Mouse (Mus musculus) heart, embryonic 14.5 days (tissue): ENCODE results near the gene 9430097D07Rik. TPM values are rescaled to one million over a fixed set of nuclear protein-coding genes. Genes with fewer than 3 reads are reported as not detected.
A peak's percentile ranks its signal among the peaks of the same experiment; 100 is the strongest.

Experiments
- ATAC-seq: fragments of 200-750 bp; cut with Nextera tagmentation; 2 replicates; pipeline ENCODE4 v1.8.0; 2017; ENCODE audit warnings: low read depth, moderate TSS enrichment; ENCODE audit not compliant: insufficient number of reproducible peaks, insufficient read depth, low FRiP score
- H3K27ac ChIP-seq, 2 experiments: fragments of 200-500 bp in 1 of 2; fragments of 300-500 bp in 1 of 2; sonication (generic) in 1 of 2; replicated peaks in 1 of 2; 2 replicates each; pipeline ENCODE4 v1.5.1; 2012 to 2014; ENCODE audit warnings: low read depth in 2 of 2, low read length in 2 of 2, control low read depth in 1 of 2, mild to moderate bottlenecking in 1 of 2, mixed read lengths in 1 of 2; ENCODE audit not compliant: control insufficient read depth in 1 of 2, insufficient read depth in 1 of 2
- H3K27me3 ChIP-seq: fragments of 300-500 bp; sonication (generic); 2 replicates; pipeline ENCODE4 v1.6.1; 2014; ENCODE audit warnings: mild to moderate bottlenecking, low read length, control low read depth; ENCODE audit not compliant: control insufficient read depth, insufficient read depth
- H3K36me3 ChIP-seq: fragments of 300-500 bp; sonication (generic); 2 replicates; pipeline ENCODE4 v1.6.1; 2014; ENCODE audit warnings: mild to moderate bottlenecking, control low read depth, low read length, mixed read lengths; ENCODE audit not compliant: control insufficient read depth, insufficient read depth
- H3K4me1 ChIP-seq, 2 experiments: fragments of 200-500 bp in 1 of 2; fragments of 300-500 bp in 1 of 2; sonication (generic) in 1 of 2; 2 replicates each; pipeline ENCODE4 v1.6.1; 2012 to 2014; ENCODE audit warnings: low read length in 2 of 2, control low read depth in 1 of 2, mixed read lengths in 1 of 2; ENCODE audit not compliant: control insufficient read depth in 2 of 2, insufficient read depth in 2 of 2
- H3K4me2 ChIP-seq: fragments of 300-500 bp; sonication (generic); 2 replicates; pipeline ENCODE4 v1.6.1; 2014; ENCODE audit warnings: mild to moderate bottlenecking, low read length
- H3K4me3 ChIP-seq, 2 experiments: fragments of 200-500 bp in 1 of 2; fragments of 300-500 bp in 1 of 2; sonication (generic) in 1 of 2; 2 replicates each; pipeline ENCODE4 v1.5.1; 2012 to 2014; ENCODE audit warnings: low read length in 2 of 2, mild to moderate bottlenecking in 2 of 2, control low read depth in 1 of 2, low read depth in 1 of 2, moderate library complexity in 1 of 2; ENCODE audit not compliant: control insufficient read depth in 1 of 2, insufficient read depth in 1 of 2
- H3K9ac ChIP-seq: fragments of 300-500 bp; sonication (generic); 2 replicates; pipeline ENCODE4 v1.6.1; 2014; ENCODE audit warnings: mild to moderate bottlenecking, low read length
- H3K9me3 ChIP-seq: fragments of 300-500 bp; sonication (generic); 2 replicates; pipeline ENCODE4 v1.6.1; 2016; ENCODE audit warnings: low read length, control low read depth; ENCODE audit not compliant: control insufficient read depth
- WGBS: fragments of 180-500 bp; shearing (Covaris S2); extraction: QIAGEN DNeasy Blood & Tissue Kit; methylation state at CpG from one replicate; pipeline ENCODE4 v1.1.7; 2014; 5-methylcytosine and 5-hydroxymethylcytosine counted together
- polyA plus RNA-seq: library from polyadenylated mRNA; unstranded; fragments of >200 nt; fragmentation: Nextera tagmentation; extraction: Ambion mirVana; gene quantifications from 2 replicates; pipeline ENCODE4 v1.2.1, GENCODE M21; 2014

The 9430097D07Rik gene
- polyA plus RNA-seq, 1 experiment from 2014 or later = not detected

DNA sequence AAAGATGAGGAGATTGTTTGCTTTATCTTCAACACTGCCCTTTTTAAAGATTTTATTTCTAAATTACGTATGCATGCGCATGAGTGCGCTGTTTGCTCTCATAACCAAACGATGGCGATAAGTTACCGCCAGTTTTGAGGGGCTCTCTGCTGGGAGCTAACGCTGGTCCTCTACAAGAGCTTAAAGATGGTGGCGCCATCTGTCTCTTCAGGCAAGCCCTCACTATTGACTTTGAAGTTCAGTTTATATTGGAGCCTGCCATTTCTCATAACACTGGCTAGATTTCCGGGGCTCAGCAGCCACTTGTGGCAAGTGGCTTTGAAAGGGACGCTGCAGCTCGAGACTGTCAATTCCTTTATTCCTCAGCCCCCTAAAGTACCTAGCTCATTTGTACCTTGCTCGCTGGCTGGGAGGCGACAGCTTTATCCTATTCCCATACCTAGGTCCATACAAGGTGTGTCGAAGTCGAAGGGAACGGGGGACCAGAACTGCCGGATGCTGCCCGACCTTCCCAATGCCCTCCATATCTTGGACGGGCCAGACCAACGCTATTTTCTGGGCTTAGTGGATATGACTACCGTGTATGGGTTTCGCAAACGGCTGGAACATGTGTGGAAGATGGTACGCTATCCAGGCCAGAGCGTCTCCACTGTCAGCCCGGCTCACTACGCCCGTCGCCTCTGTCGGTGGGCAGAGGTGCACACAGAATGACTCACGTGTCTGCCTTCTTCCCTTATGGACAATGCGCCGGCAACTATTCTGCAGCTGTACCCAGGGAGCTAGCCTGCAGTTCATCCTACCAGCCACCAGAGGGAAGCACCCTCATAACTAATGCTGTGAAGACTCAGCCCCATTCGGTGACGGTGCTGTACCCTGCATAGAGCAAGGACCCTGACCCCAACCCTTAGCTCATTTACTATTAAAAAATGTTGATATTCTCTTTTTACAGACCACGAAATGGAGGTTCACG is 7.6 kb upstream of the 9430097D07Rik start:
- Histone ChIP-seq H3K4me2 (peak overlapping the region; percentile 59), H3K9me3 (no peaks in the 10 kb centered on the region), H3K27me3 (peaks cover 27% of the 10 kb centered on the region), H3K9ac (0 out of 2 replicates have a peak overlapping the region, but pooled peaks have one; percentile 1), H3K4me3 (peak overlapping the region; percentile 9 to 21; a peak in 3 of 4 replicates), H3K27ac (no peak overlapping the region), H3K4me1 (peaks cover 8 to 17% of the 10 kb centered on the region in 2 experiments), H3K36me3 (no peaks in the 10 kb centered on the region)
- ATAC-seq = peak; percentile 61
- WGBS = 11% methylated on average over 37 of the region's 37 CpGs

DNA sequence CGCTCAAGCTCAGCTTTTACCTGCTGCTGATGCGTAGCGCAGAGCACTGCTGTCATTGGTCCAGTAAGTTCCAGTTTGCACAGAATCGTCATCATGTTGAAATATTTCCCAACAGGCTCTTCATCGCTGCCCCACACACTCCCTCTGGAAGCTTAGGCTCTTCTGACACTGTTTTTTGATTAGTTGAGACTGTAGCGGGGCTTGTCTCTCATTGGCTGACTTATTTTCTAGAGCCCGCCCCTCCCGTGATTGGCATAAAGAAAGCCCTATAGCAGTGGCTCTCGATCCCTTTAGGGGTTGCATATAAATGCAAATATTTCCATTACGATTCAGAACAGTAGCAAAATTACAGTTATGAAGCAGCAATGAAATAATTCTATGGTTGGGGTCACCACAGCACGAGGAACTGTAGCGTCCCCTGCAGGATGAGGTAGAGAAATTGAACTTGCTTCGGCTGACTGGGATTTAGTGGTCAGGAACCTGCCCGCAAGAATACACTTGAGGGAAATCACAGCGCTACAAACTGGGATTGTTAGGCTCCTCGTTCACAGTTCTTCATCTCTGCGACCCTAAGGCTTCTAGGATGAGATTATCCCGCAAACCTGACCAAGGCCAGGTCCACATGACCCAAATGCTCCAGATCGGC is 6.1 kb upstream of the 9430097D07Rik start:
- Histone ChIP-seq H3K27ac (no peak overlapping the region), H3K9ac (no peak overlapping the region; the same call in 1 of the 2 replicates), H3K4me2 (peak overlapping the region; percentile 50), H3K4me1 (peaks cover 2 to 8% of the 10 kb centered on the region in 2 experiments; a peak in 3 of 4 replicates), H3K9me3 (no peaks in the 10 kb centered on the region), H3K36me3 (no peaks in the 10 kb centered on the region), H3K27me3 (peaks cover 31% of the 10 kb centered on the region), H3K4me3 (peak overlapping the region; percentile 11 to 16; a peak in 3 of 4 replicates)
- ATAC-seq = no peak
- WGBS = 37% methylated on average over 19 of the region's 19 CpGs

DNA sequence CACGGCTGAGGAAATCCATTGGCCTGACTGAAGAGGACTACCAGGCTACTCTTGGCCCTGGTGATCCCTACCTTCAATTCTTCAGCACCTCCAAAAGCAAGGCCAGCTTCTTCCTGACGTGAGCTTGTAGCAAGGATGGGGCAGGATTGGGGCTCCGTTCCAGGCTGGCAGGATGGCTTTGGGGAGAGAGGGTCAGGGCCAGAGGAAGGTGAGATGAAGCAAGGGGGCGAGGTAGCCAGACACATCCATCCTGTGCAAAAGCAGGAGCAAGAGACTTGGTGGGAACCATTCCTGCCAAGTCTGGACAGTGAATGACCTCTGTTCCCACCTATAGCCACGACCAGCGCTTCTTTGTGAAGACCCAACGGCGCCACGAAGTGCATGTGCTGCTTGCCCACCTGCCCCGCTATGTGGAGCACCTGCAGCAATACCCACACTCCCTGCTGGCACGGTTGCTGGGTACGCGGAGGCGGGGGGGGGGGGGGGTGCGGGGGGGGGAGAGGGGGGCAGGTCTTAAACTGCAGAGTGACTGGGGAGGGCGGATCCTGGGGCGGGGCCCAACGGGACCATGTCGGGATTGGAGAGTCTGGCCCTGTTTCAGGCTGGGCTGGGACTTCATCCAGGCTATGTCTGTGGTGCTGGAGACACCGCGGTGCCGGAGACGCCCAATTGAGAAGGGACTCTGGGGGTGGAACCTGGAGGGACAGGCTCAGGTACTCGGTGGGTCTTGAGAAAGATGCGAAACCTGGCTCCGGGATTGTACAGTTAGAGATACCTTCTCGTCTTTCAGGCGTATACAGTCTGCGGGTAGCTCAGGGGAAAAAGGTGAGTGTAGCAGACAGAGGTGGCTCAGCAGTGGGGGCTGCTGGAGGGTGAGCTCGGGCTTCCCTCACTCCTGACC is 2.9 kb upstream of the 9430097D07Rik start:
- Histone ChIP-seq H3K4me1 (peaks cover 8 to 9% of the 10 kb centered on the region in 2 experiments; a peak in 3 of 4 replicates), H3K27me3 (peaks cover 39% of the 10 kb centered on the region), H3K27ac (no peak overlapping the region), H3K9ac (no peak overlapping the region), H3K9me3 (no peaks in the 10 kb centered on the region), H3K4me3 (no peak overlapping the region), H3K36me3 (peaks cover 2% of the 10 kb centered on the region; the same call in 1 of the 2 replicates), H3K4me2 (no peak overlapping the region)
- ATAC-seq = no peak
- WGBS = 33% methylated on average over 28 of the region's 30 CpGs

DNA sequence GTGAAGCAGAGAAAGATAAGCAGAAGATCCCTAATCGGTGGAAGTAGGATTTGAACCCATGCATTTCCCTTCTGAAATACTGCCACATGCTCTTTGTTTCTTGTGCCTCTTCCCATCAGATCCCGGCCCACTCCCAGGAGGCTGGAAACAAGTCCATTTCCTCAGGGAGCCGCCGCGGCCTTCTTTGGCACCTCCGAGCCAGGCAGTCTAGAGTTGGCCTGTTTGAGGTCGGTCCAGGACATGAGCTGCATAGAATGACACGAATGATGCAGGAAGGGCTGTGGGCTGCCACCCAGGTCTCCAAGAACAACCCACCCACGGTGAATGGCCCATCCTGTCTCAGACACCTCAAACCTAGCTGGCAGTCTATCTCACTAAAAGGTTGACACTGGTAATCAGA is 1.0 kb upstream of the 9430097D07Rik start:
- H3K4me2 ChIP-seq = no peak overlapping the region
- H3K36me3 ChIP-seq = peaks cover 14% of the 10 kb centered on the region; the same call in 1 of the 2 replicates
- no peaks in the 10 kb centered on the region for H3K9me3 ChIP-seq
- H3K4me3 ChIP-seq = no peak overlapping the region
- H3K27ac ChIP-seq = no peak overlapping the region
- peaks cover 36% of the 10 kb centered on the region for H3K27me3 ChIP-seq
- WGBS = 85% methylated on average over 9 of the region's 9 CpGs
- H3K9ac ChIP-seq = no peak overlapping the region
- ATAC-seq = no peak
- peaks cover 4 to 14% of the 10 kb centered on the region in 2 experiments for H3K4me1 ChIP-seq

DNA sequence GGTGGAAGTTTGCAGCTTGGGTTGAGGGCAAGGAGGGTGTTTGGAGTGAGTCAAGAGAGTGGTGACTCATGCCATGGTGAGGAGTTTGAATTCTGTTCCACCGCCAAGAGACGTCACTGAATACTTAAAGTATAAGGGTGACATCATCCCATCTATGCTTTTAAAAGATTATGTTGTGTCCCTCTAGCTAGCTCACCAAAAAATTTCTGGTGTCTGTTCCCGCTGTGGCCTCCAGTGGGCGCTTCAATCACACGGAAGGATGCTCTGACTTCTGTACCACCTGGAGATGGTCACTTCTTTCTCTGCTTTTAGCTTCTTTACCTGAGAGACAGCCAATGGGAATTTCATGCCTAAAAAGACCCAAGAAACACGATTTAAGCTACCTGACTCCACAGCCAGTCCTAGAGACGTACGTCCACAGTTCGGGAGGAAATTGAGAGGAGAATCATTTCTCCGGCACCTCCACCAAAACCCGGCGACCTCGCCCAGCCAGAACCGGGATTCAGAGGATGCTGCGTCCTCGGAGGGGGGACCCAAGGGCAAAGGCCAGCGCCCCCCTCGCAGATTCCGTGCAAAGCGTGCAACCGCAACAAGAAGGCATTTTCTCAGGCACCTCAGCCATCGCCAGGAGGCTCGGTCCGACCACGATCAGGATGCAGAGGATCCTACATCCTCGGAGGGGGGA is 441 bp downstream of the 9430097D07Rik start:
- WGBS = 2% methylated on average over 26 of the region's 26 CpGs
- Histone ChIP-seq H3K9ac (peak overlapping the region; percentile 58), H3K4me2 (peak overlapping the region; percentile 78), H3K36me3 (peaks cover 14% of the 10 kb centered on the region; the same call in 1 of the 2 replicates), H3K27me3 (peaks cover 28% of the 10 kb centered on the region), H3K4me3 (peak overlapping the region; percentile 22 to 39), H3K9me3 (no peaks in the 10 kb centered on the region), H3K27ac (no peak overlapping the region), H3K4me1 (peaks cover 3 to 17% of the 10 kb centered on the region in 2 experiments; a peak in 3 of 4 replicates)
- ATAC-seq = no peak

DNA sequence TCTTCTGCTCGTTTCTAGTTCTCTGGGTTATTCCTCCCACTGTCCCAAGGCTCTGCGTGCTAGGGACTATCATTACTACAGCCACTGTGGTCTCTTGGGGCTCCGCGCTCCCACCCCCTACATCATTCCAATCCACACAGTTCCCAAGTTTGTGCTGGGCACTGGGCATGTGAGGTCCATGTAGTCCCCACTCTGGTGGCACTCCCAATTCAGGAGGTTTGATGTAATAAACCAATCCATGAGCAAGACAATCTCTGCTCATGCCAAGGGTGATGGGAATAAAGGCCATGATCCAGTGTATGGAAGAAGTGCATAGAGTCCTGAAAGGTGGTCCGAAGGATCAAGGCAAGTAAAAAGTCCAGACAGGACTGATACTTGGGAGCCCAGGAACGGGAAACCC is 987 bp downstream of the 9430097D07Rik start, which contains the start of gene Pip5kl1:
TSS of gene Pip5kl1 (plus strand) at position 301 of the 400 bp plus-strand sequence.
- no peak for ATAC-seq
- peaks cover 3 to 17% of the 10 kb centered on the region in 2 experiments; a peak in 3 of 4 replicates for H3K4me1 ChIP-seq
- H3K27me3 ChIP-seq = peaks cover 23% of the 10 kb centered on the region
- peaks cover 14% of the 10 kb centered on the region; the same call in 1 of the 2 replicates for H3K36me3 ChIP-seq
- no peaks in the 10 kb centered on the region for H3K9me3 ChIP-seq
- H3K4me3 ChIP-seq = peak within 1 kb of the TSS; percentile 22 to 39
- H3K9ac ChIP-seq = peak within 1 kb of the TSS; percentile 58
- no peak within 1 kb of the TSS for H3K27ac ChIP-seq
- WGBS = 77% methylated on average over 6 of the region's 6 CpGs
- H3K4me2 ChIP-seq = peak within 1 kb of the TSS; percentile 78
